Mouse (Mus musculus) gastrocnemius, postnatal 25 days (tissue): Measurements from ENCODE around the gene Gpn3. TPM values are rescaled to one million over a fixed set of nuclear protein-coding genes. Genes with fewer than 3 reads are reported as not detected.
"Not testable (repeated sequence)": the region's sequence is repeated elsewhere in the genome, so short reads cannot be mapped to it uniquely, and the experiment has no call there.

ENCODE experiments used
- DNase-seq: peaks from one replicate; pipeline ENCODE4 v3.0.0; 2022
- total RNA-seq, 2 experiments: library from RNA; stranded (reverse); gene quantifications; 1 replicate in 1 of 2; 2 replicates in 1 of 2; pipeline ENCODE4 v1.2.3; 2021

Gene Gpn3
- total RNA-seq, 2 experiments from 2014 or later, result 20.4 to 21.4 TPM

DNA sequence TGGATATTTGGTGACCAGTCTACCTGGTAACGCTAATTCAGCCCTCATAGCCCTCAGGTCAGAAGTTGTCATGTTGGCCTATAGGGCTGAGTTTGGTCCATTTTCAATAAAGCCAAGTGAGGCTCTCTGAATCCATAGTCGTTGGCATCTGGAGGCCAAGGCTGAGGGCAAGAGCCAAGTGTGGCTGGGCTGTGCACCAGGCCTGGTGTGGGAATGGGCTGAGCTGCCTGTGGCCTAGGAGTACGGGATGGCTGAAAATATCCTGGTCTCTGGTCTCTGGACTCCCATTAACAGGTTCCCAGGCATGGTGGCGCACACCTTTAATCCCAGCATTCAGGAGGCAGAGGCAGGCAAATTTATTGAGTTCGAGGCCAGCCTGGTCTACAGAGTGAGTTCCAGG is 18.3 kb downstream of the Gpn3 start:
- DNase-seq, result no peak

DNA sequence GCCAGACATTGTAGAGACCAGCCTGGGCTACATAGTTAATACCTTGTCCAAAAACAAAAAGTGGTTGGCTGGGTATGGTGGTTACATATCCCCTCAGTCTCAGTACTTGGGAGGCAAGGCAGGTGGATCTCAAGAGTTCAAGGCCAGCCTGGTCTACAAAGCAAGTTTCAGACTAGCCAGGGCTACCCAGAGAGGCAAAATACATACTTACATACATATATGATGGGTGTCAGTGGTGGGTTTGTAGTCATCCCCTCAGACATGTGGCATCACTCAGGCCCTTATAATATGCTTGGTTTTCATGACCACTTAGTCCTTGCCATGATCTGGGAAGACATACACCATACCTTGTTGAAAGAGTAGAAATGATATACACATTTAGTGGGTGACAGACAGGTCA is 19.0 kb downstream of the Gpn3 start:
- DNase-seq, result no peak

DNA sequence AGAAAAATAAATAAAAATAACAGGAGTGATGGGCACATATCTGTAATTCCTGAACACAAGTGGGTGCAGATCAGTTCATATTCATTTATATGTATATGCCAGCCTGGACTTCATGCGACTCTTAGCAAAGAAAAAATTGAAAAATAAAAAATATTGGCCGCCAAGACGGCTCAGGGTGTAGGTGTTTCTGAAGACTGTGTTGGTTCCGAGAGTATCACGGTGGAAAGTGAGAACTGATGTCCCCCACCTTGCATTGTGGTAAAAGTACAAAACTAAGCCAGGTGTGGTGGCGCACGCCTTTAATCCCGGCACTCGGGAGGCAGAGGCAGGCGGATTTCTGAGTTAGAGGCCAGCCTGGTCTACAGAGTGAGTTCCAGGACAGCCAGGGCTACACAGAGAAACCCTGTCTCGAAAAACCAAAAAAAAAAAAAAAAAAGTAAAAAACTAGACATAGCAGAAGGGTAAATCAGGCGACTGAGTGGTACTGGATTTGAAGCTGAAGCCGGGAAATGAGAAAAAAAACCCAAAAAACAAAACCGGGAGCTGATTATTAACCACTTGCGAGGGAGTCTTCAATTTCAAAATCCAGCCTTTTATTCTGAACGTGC is 19.6 kb downstream of the Gpn3 start:
- DNase-seq, result no peak

DNA sequence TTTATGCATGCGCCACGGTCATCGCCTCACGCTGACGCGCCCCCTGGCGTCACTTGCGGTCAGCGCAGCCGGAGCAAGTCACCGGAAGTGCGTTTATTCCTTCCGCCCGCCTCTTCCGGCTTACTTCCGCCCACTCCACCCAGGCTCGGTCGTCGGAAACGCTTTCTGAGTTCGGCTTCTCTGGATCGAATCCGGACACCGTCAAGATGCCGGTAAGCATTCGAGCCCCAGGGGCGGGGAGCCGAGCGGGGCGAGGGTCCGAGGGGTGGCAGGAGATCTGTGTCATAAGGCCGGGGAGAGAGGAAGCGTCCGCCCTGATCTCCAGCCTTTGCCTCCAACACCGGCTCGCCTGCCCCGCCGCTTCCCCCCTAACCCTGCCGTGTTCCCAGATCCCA is 20.1 kb downstream of the Gpn3 start, which contains the start of gene Arpc3:
Arpc3 (plus strand) TSS at position 93 of the 395 bp plus-strand sequence.
- peak; percentile 88 for DNase-seq

DNA sequence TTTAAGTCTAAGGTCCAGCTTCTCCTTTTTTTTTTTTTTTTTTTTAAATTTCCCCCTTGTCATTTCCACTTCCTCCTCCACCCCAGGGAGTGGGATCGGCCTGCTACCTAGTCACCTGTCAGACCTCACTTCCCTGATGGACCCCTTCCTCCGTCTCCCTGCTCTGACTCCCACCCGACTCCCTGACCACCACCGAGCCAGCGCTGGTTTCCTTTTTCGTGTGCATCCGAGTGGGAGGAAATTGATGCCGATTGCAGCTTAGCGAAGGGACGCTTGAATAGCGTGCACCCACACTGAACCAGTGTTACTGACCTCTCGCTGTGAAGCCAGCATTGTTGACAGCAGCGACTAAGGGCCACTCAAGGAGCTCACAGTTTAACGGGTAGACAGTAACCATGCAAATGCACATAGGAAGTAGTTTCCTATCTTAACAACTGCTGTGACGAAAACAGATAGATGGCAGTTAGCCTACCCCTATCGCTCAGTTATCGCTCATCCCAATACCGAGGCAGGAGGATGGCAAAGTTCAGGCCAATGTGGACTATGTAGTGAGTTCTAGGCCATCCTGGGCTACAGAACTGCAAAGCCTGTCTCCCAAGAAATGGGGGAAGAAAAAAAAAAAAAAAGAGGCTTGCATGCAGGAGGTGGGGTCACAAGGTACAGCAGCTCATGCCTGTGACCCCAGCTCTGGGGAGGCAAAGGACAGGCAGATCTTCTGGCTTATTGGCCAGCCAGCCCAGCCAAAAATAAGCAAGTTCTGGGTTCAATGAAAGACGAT is 20.7 kb downstream of the Gpn3 start:
- peak; percentile 5 for DNase-seq

DNA sequence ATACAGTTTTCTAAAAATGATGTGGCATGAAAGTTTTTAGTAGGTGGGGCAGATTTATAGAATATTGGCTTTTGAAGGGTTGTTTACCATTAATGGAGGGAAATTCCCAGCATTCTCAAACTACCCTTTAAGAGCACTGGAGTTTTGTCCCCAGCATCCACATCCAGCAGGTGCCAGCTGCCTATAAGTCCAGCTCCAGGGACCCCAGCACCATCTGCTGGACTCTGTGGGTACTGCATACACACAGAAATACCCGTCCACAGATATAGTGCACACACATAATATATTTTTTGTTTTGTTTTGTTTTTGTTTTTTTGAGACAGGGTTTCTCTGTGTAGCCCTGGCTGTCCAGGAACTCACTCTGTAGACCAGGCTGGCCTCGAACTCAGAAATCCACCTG is 22.2 kb downstream of the Gpn3 start:
- peak; percentile 14 for DNase-seq

DNA sequence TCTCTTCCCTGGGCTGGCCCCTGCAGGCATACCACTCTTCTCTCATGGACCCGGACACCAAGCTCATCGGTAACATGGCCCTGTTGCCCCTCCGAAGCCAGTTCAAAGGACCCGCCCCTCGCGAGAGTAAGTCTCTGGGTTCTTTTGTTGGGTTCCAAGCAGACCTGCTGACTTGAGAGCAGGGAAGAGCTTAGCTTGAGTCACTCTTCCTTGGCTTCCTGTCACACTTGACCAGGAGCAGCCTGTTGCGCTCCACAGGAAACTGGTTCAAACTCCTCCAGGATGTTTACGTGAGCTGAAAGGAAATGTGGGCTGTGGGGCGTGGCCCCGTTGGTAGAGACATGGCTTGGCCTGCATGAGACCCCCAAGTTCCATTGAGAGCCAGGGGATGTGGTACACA is 25.1 kb downstream of the Gpn3 start:
- peak; percentile 39 for DNase-seq

DNA sequence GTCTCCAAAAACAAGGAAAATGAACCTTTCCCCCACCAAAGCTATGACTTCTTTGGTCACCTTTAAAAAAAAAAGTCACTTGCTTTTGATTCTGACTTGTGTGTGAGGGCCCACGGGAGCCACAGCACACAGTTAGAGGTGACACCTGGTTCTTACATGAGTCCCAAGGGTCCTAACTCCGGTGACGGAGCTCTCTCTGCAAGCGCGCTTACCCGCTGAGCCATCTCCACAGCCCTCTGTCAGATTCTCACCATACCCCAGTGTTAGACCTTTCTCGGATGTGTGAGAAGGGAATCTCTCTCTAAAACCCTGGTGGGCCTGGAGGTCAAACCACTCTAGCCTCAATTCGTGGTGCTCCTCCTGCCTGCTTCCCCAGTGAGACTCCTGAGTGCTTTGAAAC is 25.8 kb downstream of the Gpn3 start:
- no peak for DNase-seq

DNA sequence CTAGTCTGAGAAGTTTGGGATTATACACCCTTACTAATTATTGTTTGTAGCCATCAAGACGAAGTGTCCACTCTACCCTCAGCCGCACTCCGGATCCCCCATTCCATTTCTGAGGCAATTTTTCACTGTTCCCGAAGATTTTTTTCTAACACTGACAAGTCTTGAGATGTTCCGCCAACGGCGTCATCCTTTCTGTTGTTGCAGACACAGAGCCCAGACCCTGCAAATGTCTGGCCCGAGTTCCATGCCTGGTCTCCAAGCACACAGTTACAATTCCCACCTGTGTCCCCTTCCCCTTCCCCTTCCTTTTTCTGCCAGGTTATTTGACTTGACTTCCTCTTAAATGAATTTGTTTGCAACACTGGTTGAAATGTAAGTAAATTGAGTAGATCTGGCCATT is 28.2 kb downstream of the Gpn3 start:
- DNase-seq, result no peak

DNA sequence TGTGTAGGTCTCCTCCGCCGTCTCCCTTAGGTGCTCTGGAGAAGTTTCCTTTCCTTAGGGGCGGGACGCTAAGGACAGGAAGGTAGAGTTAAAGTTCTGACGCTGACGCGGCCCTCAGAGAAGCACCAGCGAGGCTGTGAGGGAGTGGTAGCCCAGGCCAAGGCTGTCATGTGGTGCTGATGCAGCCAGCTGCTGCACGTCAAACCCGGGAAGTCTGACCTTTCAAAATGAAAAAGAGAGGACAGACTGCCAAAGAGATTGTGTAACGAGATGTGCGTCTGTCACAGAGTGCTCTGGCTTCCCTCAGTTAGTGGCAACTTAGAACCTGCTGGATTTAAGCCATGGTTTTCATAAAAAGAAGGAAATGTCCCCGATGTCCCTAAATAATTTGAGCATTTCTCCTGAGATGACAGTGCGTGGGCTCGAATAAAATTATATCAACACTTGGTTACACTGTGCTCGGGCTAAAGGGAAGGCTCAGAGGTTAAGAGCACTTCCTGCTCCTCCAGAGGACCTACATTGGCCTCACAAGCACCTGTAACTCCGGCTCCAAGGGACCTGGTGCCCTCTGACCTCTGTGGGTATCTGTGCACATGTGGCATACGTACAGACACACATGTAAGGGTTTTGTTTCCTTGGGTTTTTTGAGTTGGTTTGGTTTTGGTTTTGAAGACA is 29.1 kb downstream of the Gpn3 start:
- DNase-seq, result peak; percentile 68

DNA sequence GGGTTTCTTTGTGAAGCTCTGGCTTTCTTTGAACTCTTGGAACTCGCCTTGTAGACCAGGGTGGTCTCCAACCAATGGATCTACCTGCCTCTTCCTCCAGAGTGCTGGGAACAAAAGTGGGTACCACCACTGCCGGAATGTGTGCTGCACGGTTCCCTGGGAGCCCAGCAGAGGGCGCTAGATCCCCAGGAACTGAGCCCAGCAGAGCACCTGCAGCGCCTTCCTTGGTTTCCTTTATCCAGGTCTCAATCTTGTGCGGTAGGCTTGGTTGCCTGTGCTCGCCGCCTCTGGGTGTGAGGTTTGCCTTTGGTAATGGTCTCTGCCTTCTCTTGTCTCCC is 29.6 kb downstream of the Gpn3 start:
- peak; percentile 49 for DNase-seq

DNA sequence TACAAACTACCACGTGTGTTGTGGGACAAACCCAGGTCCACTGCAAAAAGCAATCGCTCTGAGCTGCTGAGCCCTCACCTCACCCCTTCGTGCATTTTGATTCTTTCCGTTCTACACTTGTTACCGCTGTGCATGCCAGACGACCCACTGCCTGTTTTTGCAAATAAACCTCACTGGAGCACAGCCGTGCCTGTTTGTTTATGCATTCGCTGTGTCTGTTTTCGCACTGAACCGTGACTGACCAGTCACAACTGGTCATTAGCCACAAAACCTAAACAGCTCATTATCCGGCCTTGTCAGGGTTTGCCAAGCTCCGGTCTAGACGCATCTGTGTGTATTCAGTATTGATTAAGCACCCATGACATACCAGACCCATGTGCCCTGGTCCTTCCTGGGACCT is 30.5 kb downstream of the Gpn3 start:
- DNase-seq, result no peak

DNA sequence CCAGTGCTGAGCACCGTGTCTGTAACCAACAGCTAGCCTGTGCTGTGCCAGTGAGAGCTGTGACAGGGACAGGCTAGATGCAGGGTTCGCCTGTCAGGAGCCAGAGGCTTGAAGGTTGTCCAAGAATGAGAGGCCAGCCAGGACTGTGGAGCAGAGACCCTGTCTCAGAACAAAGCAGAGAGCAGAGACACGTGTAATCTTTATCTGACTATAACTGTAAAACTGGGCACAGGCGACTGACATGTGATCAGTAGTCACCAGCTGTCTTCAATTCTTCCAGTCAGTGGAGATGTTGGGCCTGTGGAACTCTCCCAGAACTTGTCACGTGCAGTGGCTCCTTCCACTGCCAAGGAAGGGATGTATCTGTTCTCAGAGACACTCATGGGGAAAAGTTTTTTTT is 31.1 kb downstream of the Gpn3 start:
- peak; percentile 42 for DNase-seq

DNA sequence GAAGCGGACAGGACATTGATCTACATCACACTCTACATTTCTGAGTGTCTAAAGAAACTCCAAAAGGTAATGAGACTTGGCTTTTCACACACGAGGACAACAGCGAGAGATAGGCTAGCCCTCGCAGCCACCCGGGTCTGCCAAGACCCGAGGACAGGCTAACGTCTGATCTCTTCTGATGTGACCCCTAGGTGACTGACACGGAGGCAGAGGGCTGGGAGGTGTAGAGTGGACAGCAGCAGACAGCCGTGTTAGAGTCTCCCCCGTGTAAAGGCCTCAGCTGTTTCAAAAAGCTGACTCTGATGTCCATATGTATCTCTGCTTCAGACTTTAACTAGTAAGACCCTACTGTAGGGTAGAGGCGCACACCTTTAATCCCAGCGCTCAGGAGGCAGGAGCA is 31.7 kb downstream of the Gpn3 start:
- no peak for DNase-seq

DNA sequence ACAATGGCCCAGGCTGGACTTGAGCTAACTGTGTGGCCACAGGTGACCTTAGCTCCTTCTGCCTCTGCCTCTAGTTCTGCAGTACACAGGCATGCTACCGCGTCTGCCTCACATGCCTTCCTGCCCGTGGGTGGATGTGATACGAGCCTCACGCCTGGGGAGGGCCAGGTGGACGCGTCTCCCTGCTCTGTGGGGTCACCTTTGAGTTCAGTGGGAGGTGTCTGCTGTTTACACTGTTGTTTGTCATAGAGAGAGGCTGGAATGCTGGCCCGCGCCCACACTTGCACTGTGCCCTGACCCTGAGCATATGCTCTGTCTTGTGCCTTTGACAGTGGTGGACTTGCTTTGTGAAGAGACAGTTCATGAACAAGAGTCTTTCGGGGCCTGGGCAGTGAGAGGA is 33.9 kb downstream of the Gpn3 start:
- no peak for DNase-seq

DNA sequence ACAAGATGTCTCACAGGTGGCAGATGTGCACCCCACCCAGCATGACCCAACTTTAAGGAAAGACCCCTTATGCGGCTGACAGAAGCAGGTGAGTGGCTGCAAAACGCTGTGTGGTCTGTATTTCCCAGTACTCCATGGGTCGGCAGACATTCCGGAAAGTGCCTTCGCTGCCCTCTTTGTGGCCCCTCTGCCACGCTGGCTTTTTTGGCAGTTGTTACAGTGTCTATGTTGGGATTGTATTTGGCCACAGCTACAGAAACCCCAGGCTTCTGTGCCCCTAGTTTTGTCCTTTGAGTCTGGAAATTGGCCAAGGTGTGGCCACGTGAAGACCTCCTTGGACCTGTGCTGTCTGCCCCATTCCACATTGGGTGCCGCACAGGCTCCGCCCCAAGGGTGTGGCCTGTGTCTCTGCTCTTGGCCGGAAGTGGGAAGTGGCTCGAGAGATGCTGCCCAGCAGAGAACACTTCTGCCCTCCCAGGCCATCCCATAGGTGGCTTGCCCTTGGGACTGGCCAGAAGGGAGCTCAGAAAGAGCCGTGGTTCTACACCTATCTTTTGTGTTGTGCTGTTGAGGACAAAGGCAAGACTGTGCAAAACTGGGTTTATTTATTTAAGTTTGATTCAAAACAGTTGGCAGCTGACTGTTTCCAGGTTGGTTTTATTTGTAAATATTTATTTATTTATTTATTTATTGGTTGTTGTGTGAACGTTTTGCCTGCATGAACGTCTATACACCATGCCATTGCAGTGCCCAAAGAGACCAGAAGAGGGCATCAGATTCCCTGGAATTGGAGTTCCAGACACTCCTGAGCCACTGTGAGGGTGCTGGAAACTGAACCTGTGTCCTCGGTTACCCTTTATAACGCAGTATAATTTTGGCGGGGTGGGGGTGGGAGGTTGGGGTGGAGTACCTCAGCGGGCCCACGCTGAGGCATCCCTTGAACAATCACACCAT is 38.3 kb downstream of the Gpn3 start:
- DNase-seq, result no peak

DNA sequence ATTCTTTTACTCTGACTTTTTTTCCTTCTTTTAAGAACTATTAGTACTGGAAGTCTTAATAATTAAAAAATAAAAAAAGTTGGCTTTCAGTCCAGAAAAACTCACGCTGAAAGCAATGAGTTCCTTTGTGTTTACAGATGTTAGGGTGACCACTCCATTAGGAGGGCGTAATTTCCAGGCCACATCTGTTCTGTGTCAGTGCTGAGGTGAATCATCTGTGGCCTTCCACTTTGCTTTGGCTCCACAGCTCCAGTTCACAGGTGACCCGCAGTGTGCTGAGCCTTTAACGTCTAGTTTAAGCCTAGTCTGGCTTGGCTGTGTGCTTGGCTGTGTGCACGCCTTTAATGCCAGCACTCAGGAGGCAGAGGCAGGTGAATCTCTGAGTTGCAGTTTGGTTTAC is 40.2 kb downstream of the Gpn3 start:
- DNase-seq, result no peak

DNA sequence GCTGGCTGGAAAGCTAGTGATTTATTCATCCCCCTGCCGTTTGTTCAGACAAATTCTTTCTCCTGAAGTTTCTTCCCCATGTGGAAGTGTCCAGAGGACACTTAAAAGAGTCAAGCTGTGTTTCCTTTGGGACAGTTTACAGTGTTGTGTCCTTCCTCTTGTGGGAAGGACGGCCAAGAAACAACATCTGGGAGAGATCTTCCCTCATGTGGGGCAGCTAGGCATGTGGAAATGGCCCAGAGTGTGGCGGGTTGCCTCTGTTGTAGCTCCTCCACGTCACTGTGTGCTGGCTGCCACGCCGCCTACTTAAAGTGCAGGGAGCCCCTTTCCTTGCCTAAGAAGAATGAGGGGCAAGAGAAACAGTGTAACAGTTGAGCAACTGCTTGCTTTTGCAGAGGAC is 41.1 kb downstream of the Gpn3 start:
- peak; percentile 34 for DNase-seq

DNA sequence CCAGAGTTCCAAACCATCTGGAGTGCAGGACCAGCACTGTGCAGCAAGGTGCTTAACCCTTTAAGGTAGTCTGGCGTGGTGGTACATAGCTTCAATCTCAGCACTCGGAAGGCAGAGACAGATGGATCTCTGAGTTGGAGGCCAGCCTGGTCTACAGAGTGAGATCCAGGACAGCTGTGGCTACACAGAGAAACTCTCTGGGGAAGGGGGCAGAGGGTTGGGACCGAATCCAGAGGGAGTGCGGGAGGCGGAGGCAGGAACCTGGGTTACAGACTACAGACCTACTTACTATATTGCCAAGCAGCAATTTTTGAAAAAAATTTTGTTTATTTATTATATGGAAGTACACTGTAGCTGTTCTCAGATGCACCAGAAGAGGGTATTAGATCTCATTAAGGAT is 42.7 kb downstream of the Gpn3 start:
- DNase-seq, result no peak

DNA sequence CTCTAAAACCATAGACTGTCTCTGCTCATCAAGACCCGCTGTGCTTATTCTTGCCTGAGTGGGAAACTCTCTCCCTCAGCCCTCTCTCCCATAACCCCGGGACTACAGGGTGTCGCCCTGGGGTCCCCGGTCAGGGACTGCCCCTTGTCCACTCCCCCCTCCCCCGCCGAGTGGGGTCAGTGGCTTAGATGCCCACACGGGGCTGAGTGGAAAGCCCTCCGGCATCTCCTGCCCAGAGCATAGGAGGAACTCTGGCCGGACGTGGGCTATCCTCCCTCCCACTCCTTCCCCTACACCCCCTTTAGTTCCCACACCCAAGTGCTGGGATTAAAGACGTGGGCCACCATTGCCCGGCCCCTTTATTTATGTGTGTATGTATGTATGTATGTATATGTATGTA is 43.8 kb downstream of the Gpn3 start:
- DNase-seq, result no peak

DNA sequence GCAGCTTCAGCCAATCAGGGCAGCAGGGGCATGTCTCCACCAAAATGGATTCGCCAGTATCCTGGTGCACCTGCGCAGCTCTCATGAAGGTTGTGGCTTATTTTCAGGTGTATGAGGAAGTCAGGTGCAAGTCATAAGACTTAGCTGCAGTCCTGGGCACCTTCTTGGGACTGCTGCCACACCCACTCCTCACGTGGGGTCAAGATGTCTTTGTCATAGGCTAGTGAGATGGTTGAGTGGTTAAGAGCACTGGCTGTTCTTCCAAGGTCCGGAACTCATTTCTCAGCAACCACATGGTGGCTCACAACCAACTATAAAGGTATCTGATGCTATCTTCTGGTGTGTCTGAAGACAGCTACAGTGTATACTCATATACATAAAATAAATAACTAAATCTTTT is 49.0 kb downstream of the Gpn3 start:
- not testable (repeated sequence) for DNase-seq

DNA sequence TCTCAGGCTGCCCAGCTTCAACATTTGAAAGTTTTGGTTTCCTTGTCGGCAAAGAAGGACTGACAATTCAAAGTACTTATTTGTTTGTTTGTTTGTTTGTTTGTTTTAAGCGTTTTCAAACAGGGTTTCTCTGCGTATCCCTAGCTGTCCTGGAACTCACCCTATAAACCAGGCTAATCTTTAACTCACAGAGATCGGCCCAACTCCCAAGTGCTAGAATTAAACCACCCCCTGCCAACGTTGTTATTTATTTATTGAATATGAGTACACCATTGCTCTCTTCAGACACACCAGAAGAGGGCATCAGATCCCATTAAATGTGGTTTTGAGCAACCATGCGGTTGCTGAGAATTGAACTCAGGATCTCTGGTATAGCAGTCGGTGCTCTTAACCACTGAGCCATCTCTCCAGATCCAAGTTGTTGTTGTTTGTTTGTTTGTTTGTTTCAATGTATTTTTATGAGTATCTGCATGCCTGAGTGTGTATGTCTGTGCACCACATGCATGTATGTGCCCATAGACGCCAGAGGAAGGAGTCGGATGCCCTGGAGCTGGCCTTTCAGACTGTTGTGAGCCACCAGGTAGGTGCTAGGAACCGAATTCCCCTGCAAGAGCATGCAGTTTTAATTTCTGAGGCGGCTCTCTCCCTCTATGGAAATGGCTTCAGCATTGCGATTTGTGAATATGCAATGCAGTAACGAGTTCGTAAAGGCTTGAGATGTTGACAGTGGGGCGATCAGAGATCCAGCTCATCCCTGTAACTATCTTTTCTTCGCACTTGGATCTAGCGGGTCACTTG is 49.8 kb downstream of the Gpn3 start, which contains the start of gene Anapc7:
Anapc7 (plus strand) TSS at position 423 of the 798 bp plus-strand sequence.
- no peak for DNase-seq
